Mouse (Mus musculus): ENCODE measurements around the gene Chic2. TPM values are rescaled to one million over a fixed set of nuclear protein-coding genes. Genes with fewer than 3 reads are reported as not detected.

Chic2 gene
- polyA plus RNA-seq (2011; ENCODE audit: insufficient read depth, insufficient read length, low replicate concordance, missing spikeins) = 8.7 and 18.3 TPM in 2 replicates

DNA sequence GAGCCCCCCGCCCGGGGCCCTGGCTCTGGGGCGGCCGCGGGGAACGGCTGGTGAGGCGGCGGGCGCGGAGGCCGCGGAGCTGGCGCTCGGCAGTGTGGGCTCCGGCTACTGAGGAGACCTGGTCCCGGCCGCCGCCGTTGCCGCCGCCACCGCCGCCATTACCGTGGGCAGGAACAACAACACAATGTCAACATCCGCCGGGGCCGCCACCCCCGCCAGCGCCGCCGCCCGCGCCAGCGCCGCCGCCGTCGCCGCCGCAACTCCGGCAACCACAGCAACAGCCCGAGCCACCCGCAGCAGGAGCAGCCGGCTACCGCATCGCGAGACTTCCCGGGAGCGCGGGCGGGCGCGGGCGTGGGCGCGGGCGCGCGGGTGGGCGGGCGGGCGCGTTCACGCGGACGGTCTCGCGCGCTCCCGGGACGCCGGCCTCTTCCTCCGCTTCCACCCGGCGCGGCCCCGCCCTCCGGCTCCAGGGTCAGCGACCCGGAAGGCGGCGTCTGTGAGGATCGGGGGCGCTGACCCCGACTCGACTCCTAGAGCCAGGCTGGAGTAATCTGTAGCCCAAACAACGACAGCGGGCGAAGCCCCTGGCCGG is at the start of gene Chic2:
Gene Chic2, minus strand, starts transcription at position 465 of the 595 bp plus-strand sequence.
- under 1% methylated on average over 90 of the region's 90 CpGs for WGBS
- Histone ChIP-seq H3K27ac (ENCODE audit: control insufficient read depth, insufficient read depth, low read depth, low read length, poor library complexity) (peak within 1 kb of the TSS; percentile 88), H3K4me3 (replicated peaks; ENCODE audit: control insufficient read depth, low read depth, low read length) (peak within 1 kb of the TSS; percentile 96), H3K4me1 (ENCODE audit: control insufficient read depth, insufficient read depth, low read length) (no peaks in the 10 kb centered on the region; the same call in 1 of the 2 replicates)
- TF ChIP-seq POLR2A (IDR thresholded peaks at IDR 0.05; ENCODE audit: borderline replicate concordance, control insufficient read depth, low read depth, low read length) = peak; percentile 29; the same call in 1 of the 2 replicates
- no peak for TF ChIP-seq CTCF (IDR thresholded peaks at IDR 0.05; ENCODE audit: control insufficient read depth, insufficient read depth, low read length)

- H3K4me1 ChIP-seq (ENCODE audit: control insufficient read depth, insufficient read depth, low read length) = no peaks in the 10 kb centered on the region
- 31% methylated on average over 4 of the region's 4 CpGs for WGBS
- TF ChIP-seq CTCF (IDR thresholded peaks at IDR 0.05; ENCODE audit: control insufficient read depth, insufficient read depth, low read length) = no peak
- TF ChIP-seq POLR2A (IDR thresholded peaks at IDR 0.05; ENCODE audit: borderline replicate concordance, control insufficient read depth, low read depth, low read length) = no peak
These were observed 41.3 kb upstream of the Chic2 start for GRCm38 (mm10) chr5:75085906-75086305.

DNA sequence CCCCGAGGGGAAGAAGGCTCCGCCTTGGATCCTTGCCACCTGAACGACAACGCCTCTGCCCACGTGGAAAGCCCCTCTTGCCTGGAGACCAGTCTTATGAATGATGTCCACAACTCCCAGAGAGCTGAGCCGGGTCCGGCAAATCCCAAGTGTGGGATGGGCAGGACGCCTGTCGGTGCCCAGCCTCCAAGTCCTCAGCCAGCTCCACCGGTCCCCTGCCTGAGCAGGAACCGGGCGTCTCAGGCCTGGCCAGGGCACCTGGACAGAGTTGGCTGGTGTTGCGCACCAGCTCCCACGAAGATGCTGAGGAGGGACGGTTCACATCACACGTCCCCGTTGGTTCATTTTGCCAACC is 40.9 kb upstream of the Chic2 start:
- no peak for TF ChIP-seq CTCF (IDR thresholded peaks at IDR 0.05; ENCODE audit: control insufficient read depth, insufficient read depth, low read length)
- 11% methylated on average over 17 of the region's 17 CpGs for WGBS
- no peaks in the 10 kb centered on the region for H3K4me1 ChIP-seq (ENCODE audit: control insufficient read depth, insufficient read depth, low read length)

More at GRCm38 (mm10) chr5:75085906-75086305, 41.3 kb upstream of the Chic2 start:
- Histone ChIP-seq H3K27ac (ENCODE audit: control insufficient read depth, insufficient read depth, low read depth, low read length, poor library complexity) (no peak overlapping the region), H3K4me3 (replicated peaks; ENCODE audit: control insufficient read depth, low read depth, low read length) (no peak overlapping the region)

GRCm38 (mm10) chr5:75084871-75085520 is 40.4 kb upstream of the Chic2 start:
- H3K4me3 ChIP-seq (replicated peaks; ENCODE audit: control insufficient read depth, low read depth, low read length) = no peak overlapping the region
- WGBS = 7% methylated on average over 25 of the region's 25 CpGs
- TF ChIP-seq POLR2A (IDR thresholded peaks at IDR 0.05; ENCODE audit: borderline replicate concordance, control insufficient read depth, low read depth, low read length) = no peak
- no peak for TF ChIP-seq CTCF (IDR thresholded peaks at IDR 0.05; ENCODE audit: control insufficient read depth, insufficient read depth, low read length)

More for the DNA sequence above, 40.9 kb upstream of the Chic2 start:
- Histone ChIP-seq H3K4me3 (replicated peaks; ENCODE audit: control insufficient read depth, low read depth, low read length) (no peak overlapping the region), H3K27ac (ENCODE audit: control insufficient read depth, insufficient read depth, low read depth, low read length, poor library complexity) (no peak overlapping the region)

GRCm38 (mm10) chr5:75084393-75084870 is 39.9 kb upstream of the Chic2 start:
- no peak overlapping the region for H3K4me3 ChIP-seq (replicated peaks; ENCODE audit: control insufficient read depth, low read depth, low read length)
- no peaks in the 10 kb centered on the region for H3K4me1 ChIP-seq (ENCODE audit: control insufficient read depth, insufficient read depth, low read length)
- H3K27ac ChIP-seq (ENCODE audit: control insufficient read depth, insufficient read depth, low read depth, low read length, poor library complexity) = no peak overlapping the region
- WGBS = 9% methylated on average over 8 of the region's 8 CpGs
- TF ChIP-seq POLR2A (IDR thresholded peaks at IDR 0.05; ENCODE audit: borderline replicate concordance, control insufficient read depth, low read depth, low read length) (no peak), CTCF (IDR thresholded peaks at IDR 0.05; ENCODE audit: control insufficient read depth, insufficient read depth, low read length) (no peak)

More at GRCm38 (mm10) chr5:75084871-75085520, 40.4 kb upstream of the Chic2 start:
- H3K4me1 ChIP-seq (ENCODE audit: control insufficient read depth, insufficient read depth, low read length) = no peaks in the 10 kb centered on the region
- no peak overlapping the region for H3K27ac ChIP-seq (ENCODE audit: control insufficient read depth, insufficient read depth, low read depth, low read length, poor library complexity)

GRCm38 (mm10) chr5:75083591-75084392 is 39.2 kb upstream of the Chic2 start:
- Histone ChIP-seq H3K4me3 (replicated peaks; ENCODE audit: control insufficient read depth, low read depth, low read length) (no peak overlapping the region), H3K27ac (ENCODE audit: control insufficient read depth, insufficient read depth, low read depth, low read length, poor library complexity) (no peak overlapping the region), H3K4me1 (ENCODE audit: control insufficient read depth, insufficient read depth, low read length) (no peaks in the 10 kb centered on the region)
- WGBS = 6% methylated on average over 27 of the region's 27 CpGs
- TF ChIP-seq CTCF (IDR thresholded peaks at IDR 0.05; ENCODE audit: control insufficient read depth, insufficient read depth, low read length) (no peak), POLR2A (IDR thresholded peaks at IDR 0.05; ENCODE audit: borderline replicate concordance, control insufficient read depth, low read depth, low read length) (no peak)

DNA sequence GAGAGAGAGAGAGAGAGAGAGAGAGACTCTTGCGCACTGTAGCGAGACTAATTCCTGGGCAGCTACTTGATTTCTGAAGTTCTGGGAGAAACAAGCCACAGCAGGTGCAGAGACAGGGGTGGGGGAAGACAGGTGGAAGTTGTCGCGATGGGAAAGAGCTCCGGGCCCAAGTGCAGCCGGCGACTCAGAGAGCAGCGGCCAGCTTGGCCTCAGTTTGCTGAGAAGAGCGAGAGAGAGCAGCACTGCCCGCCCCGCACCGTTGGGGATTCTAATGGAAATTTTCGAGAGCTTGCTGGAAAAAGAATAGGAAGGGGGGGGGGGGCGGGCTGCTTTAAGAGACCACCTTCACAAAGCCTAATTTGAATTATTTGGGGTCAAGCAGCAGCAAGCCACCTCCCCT is 38.5 kb upstream of the Chic2 start:
- TF ChIP-seq CTCF (IDR thresholded peaks at IDR 0.05; ENCODE audit: control insufficient read depth, insufficient read depth, low read length) (no peak), POLR2A (IDR thresholded peaks at IDR 0.05; ENCODE audit: borderline replicate concordance, control insufficient read depth, low read depth, low read length) (no peak)
- Histone ChIP-seq H3K4me3 (replicated peaks; ENCODE audit: control insufficient read depth, low read depth, low read length) (no peak overlapping the region), H3K4me1 (ENCODE audit: control insufficient read depth, insufficient read depth, low read length) (no peaks in the 10 kb centered on the region), H3K27ac (ENCODE audit: control insufficient read depth, insufficient read depth, low read depth, low read length, poor library complexity) (no peak overlapping the region)
- 6% methylated on average over 14 of the region's 14 CpGs for WGBS

- H3K4me3 ChIP-seq (replicated peaks; ENCODE audit: control insufficient read depth, low read depth, low read length) = no peak overlapping the region
- no peak overlapping the region for H3K27ac ChIP-seq (ENCODE audit: control insufficient read depth, insufficient read depth, low read depth, low read length, poor library complexity)
- no peak for TF ChIP-seq CTCF (IDR thresholded peaks at IDR 0.05; ENCODE audit: control insufficient read depth, insufficient read depth, low read length)
- no peak for TF ChIP-seq POLR2A (IDR thresholded peaks at IDR 0.05; ENCODE audit: borderline replicate concordance, control insufficient read depth, low read depth, low read length)
- 25% methylated on average over 6 of the region's 6 CpGs for WGBS
- H3K4me1 ChIP-seq (ENCODE audit: control insufficient read depth, insufficient read depth, low read length) = no peaks in the 10 kb centered on the region
These were observed 37.9 kb upstream of the Chic2 start for GRCm38 (mm10) chr5:75082439-75082838.

Measured in bone marrow, adult 2 months (tissue).